Mouse (Mus musculus): Measurements from ENCODE around the gene Flna. TPM values are rescaled to one million over a fixed set of nuclear protein-coding genes. Genes with fewer than 3 reads are reported as not detected.

Gene Flna
- total RNA-seq (2015; ENCODE audit: low replicate concordance) = 103 and 114 TPM in 2 replicates
- total RNA-seq (2017; ENCODE audit: low replicate concordance) = 122 and 133 TPM in 2 replicates

- ATAC-seq (replicated peaks; ENCODE audit: low FRiP score, poor library complexity, severe bottlenecking) = no peak
Observed at GRCm38 (mm10) chrX:74249615-74250014, at the start of gene Flna. TSS of gene Flna (minus strand) at chrX:74249820.

GRCm38 (mm10) chrX:74298348-74298747, 48.7 kb upstream of the Flna start:
- no peak for ATAC-seq (replicated peaks; ENCODE audit: low FRiP score, poor library complexity, severe bottlenecking)

- peak; percentile 99 for ATAC-seq (replicated peaks; ENCODE audit: low FRiP score, poor library complexity, severe bottlenecking)
Observed at GRCm38 (mm10) chrX:74296538-74297448, 47.2 kb upstream of the Flna start, which contains the start of gene Atp6ap1. TSS of gene Atp6ap1 (plus strand) at chrX:74297097.

GRCm38 (mm10) chrX:74293431-74293830, 43.8 kb upstream of the Flna start:
- ATAC-seq (replicated peaks; ENCODE audit: low FRiP score, poor library complexity, severe bottlenecking) = no peak

GRCm38 (mm10) chrX:74283092-74283437, 33.4 kb upstream of the Flna start:
- ATAC-seq (replicated peaks; ENCODE audit: low FRiP score, poor library complexity, severe bottlenecking) = no peak

GRCm38 (mm10) chrX:74282395-74283091, 32.9 kb upstream of the Flna start:
- ATAC-seq (replicated peaks; ENCODE audit: low FRiP score, poor library complexity, severe bottlenecking) = peak; percentile 75

GRCm38 (mm10) chrX:74281732-74282394, 32.2 kb upstream of the Flna start, which contains the start of the genes Taz and Dnase1l1:
TSS of gene Taz (plus strand) at chrX:74281912.
TSS of gene Dnase1l1 (minus strand) at chrX:74282337.
- peak; percentile 91 for ATAC-seq (replicated peaks; ENCODE audit: low FRiP score, poor library complexity, severe bottlenecking)

- no peak for ATAC-seq (replicated peaks; ENCODE audit: low FRiP score, poor library complexity, severe bottlenecking)
Observed at GRCm38 (mm10) chrX:74281041-74281731, 31.6 kb upstream of the Flna start.

- no peak for ATAC-seq (replicated peaks; ENCODE audit: low FRiP score, poor library complexity, severe bottlenecking)
Observed at GRCm38 (mm10) chrX:74277916-74278315, 28.3 kb upstream of the Flna start.

- ATAC-seq (replicated peaks; ENCODE audit: low FRiP score, poor library complexity, severe bottlenecking) = no peak
Observed at GRCm38 (mm10) chrX:74273422-74274322, 24.1 kb upstream of the Flna start.

- ATAC-seq (replicated peaks; ENCODE audit: low FRiP score, poor library complexity, severe bottlenecking) = 0 out of 2 replicates have a peak, but pooled peaks have one; percentile 40
Observed at GRCm38 (mm10) chrX:74270902-74271551, 21.4 kb upstream of the Flna start.

- peak; percentile 96 for ATAC-seq (replicated peaks; ENCODE audit: low FRiP score, poor library complexity, severe bottlenecking)
Observed at GRCm38 (mm10) chrX:74270062-74270901, 20.7 kb upstream of the Flna start, which contains the start of gene Rpl10. TSS of gene Rpl10 (plus strand) at chrX:74270812.

- ATAC-seq (replicated peaks; ENCODE audit: low FRiP score, poor library complexity, severe bottlenecking) = 0 out of 2 replicates have a peak, but pooled peaks have one; percentile 22
Observed at GRCm38 (mm10) chrX:74269736-74270061, 20.1 kb upstream of the Flna start.

GRCm38 (mm10) chrX:74257746-74258145, 8.1 kb upstream of the Flna start:
- ATAC-seq (replicated peaks; ENCODE audit: low FRiP score, poor library complexity, severe bottlenecking) = no peak

- peak; percentile 56 for ATAC-seq (replicated peaks; ENCODE audit: low FRiP score, poor library complexity, severe bottlenecking)
Observed at GRCm38 (mm10) chrX:74254888-74255565, 5.4 kb upstream of the Flna start.

- ATAC-seq (replicated peaks; ENCODE audit: low FRiP score, poor library complexity, severe bottlenecking) = peak; percentile 97
Observed at GRCm38 (mm10) chrX:74254153-74254887, 4.7 kb upstream of the Flna start, which contains the start of gene Emd. TSS of gene Emd (plus strand) at chrX:74254687.
